In genomic region chr13:113616751-113617337, GRCm38 (mm10) we compare ENCODE assay signal across 8 mouse cellular contexts. TPM values are rescaled to one million over a fixed set of nuclear protein-coding genes. Genes with fewer than 3 reads are reported as not detected.
DNase-seq lines count a peak whose midpoint lies in the region; ATAC-seq lines count a peak whose summit lies in the region.

No protein-coding gene starts in this region.

- peak overlapping the region; percentile 97 for H3K9ac ChIP-seq in heart, embryonic 13.5 days
- peak overlapping the region; percentile 88 for H3K9ac ChIP-seq in neural tube, embryonic 15.5 days (replicated peaks)

- ATAC-seq in heart, embryonic 13.5 days (ENCODE audit: extremely low read depth, insufficient number of reproducible peaks, low FRiP score, low TSS enrichment): no peak
- ATAC-seq in neural tube, embryonic 15.5 days (ENCODE audit: low FRiP score): no peak

- peak overlapping the region; percentile 95 for H3K4me2 ChIP-seq in heart, embryonic 13.5 days
- H3K4me2 ChIP-seq in neural tube, embryonic 15.5 days: peak overlapping the region; percentile 82

- no peaks in the 10 kb centered on the region for H3K27me3 ChIP-seq in heart, embryonic 10.5 days (ENCODE audit: insufficient read depth, poor library complexity, severe bottlenecking)
- no peaks in the 10 kb centered on the region for H3K27me3 ChIP-seq in heart, embryonic 13.5 days (replicated peaks)
- no peaks in the 10 kb centered on the region for H3K27me3 ChIP-seq in neural tube, embryonic 15.5 days (replicated peaks)

- peak overlapping the region; percentile 97 for H3K27ac ChIP-seq in heart, embryonic 10.5 days
- H3K27ac ChIP-seq in heart, embryonic 13.5 days (replicated peaks): peak overlapping the region; percentile 85
- no peak overlapping the region for H3K27ac ChIP-seq in neural tube, embryonic 15.5 days (replicated peaks)

- no peaks in the 10 kb centered on the region for H3K9me3 ChIP-seq in heart, embryonic 10.5 days
- no peaks in the 10 kb centered on the region for H3K9me3 ChIP-seq in heart, embryonic 13.5 days
- H3K9me3 ChIP-seq in neural tube, embryonic 15.5 days (replicated peaks): no peaks in the 10 kb centered on the region

- no peak for DNase-seq in heart, embryonic 10.5 days (ENCODE audit: low spot score)
- DNase-seq in heart, adult 8-10 months (ENCODE audit: low spot score): no peak
- DNase-seq in NIH3T3 (ENCODE audit: low read depth): peak; percentile 14
- peak; percentile 30 to 54 for DNase-seq in kidney, postnatal 4 days
- no peak for DNase-seq in adrenal gland, postnatal 25 days
- DNase-seq in urinary bladder, postnatal 36 days (ENCODE audit: low spot score in 2 of 2): no peak

- WGBS in heart, embryonic 10.5 days: 53% methylated on average over 24 of the region's 24 CpGs
- 52% methylated on average over 24 of the region's 24 CpGs for WGBS in heart, embryonic 13.5 days
- WGBS in neural tube, embryonic 15.5 days: 71% methylated on average over 24 of the region's 24 CpGs

- peaks cover 71% of the 10 kb centered on the region for H3K4me1 ChIP-seq in heart, embryonic 10.5 days
- H3K4me1 ChIP-seq in heart, embryonic 13.5 days: peaks cover 59% of the 10 kb centered on the region
- H3K4me1 ChIP-seq in neural tube, embryonic 15.5 days: peaks cover 57% of the 10 kb centered on the region

- H3K36me3 ChIP-seq in heart, embryonic 10.5 days: peaks cover 11% of the 10 kb centered on the region; the same call in 1 of the 2 replicates
- peaks cover 5% of the 10 kb centered on the region; the same call in 1 of the 2 replicates for H3K36me3 ChIP-seq in heart, embryonic 13.5 days
- H3K36me3 ChIP-seq in neural tube, embryonic 15.5 days: no peaks in the 10 kb centered on the region

- H3K4me3 ChIP-seq in heart, embryonic 10.5 days: peak overlapping the region; percentile 84
- peak overlapping the region; percentile 93 for H3K4me3 ChIP-seq in heart, embryonic 13.5 days
- H3K4me3 ChIP-seq in neural tube, embryonic 15.5 days (replicated peaks): peak overlapping the region; percentile 87

RNA-seq across cellular contexts. Expression of gene Snx18, which starts 1.5 kb away (rescaled TPM):
- 18.0 and 22.4 TPM in 2 replicates for polyA plus RNA-seq in heart, embryonic 10.5 days (2016; fragmentation: Nextera tagmentation; extraction: Ambion mirVana)
- total RNA-seq in heart, adult 8-10 months (2022): 10 to 100 TPM; 16.4 to 18.9 (median 18.0) TPM
- 13.8 and 14.4 TPM in 2 replicates for polyA plus RNA-seq in heart, embryonic 13.5 days (2015; fragmentation: Nextera tagmentation; extraction: Ambion mirVana)
- 9.9 and 12.3 TPM in 2 replicates for polyA plus RNA-seq in neural tube, embryonic 15.5 days (2015; fragmentation: Nextera tagmentation; extraction: Ambion mirVana)
- total RNA-seq in adrenal gland, postnatal 25 days (2021): 21.2 and 23.2 TPM in 2 replicates

RNA-seq across cellular contexts. Expression of gene Hspb3, which starts 46.6 kb away (rescaled TPM):
- polyA plus RNA-seq in heart, embryonic 10.5 days (2016; fragmentation: Nextera tagmentation; extraction: Ambion mirVana): 42.9 and 76.4 TPM in 2 replicates
- 10 to 100 TPM; 15.4 to 22.3 (median 18.7) TPM for total RNA-seq in heart, adult 8-10 months (2022)
- 41.7 and 48.9 TPM in 2 replicates for polyA plus RNA-seq in heart, embryonic 13.5 days (2015; fragmentation: Nextera tagmentation; extraction: Ambion mirVana)
- 0.49 and 1.8 TPM in 2 replicates for polyA plus RNA-seq in neural tube, embryonic 15.5 days (2015; fragmentation: Nextera tagmentation; extraction: Ambion mirVana)
- total RNA-seq in adrenal gland, postnatal 25 days (2021): not detected in 2 replicates

Comparison
In these comparisons a context has a peak if more than half of its experiments do, and no peak if none do; other contexts are left out.
1. DNase-seq: peak in NIH3T3 (single experiment) and kidney, postnatal 4 days (2 of 2); none in heart, embryonic 10.5 days (single experiment), heart, adult 8-10 months (single experiment), adrenal gland, postnatal 25 days (single experiment) and urinary bladder, postnatal 36 days (0 of 2).
2. RNA of gene Hspb3, which starts 46.6 kb away (polyA plus RNA-seq): 42.9 to 76.4 TPM in heart, embryonic 10.5 days and 41.7 to 48.9 TPM in heart, embryonic 13.5 days; 0.49 to 1.8 TPM in neural tube, embryonic 15.5 days; every median in the first group is over 10 times any median in the second.
3. Peak in every context shown above with its lines, with median percentiles within 50 percentile points of each other: H3K4me3 ChIP-seq.